Mouse (Mus musculus): ENCODE measurements around the gene Atf3.

DNA sequence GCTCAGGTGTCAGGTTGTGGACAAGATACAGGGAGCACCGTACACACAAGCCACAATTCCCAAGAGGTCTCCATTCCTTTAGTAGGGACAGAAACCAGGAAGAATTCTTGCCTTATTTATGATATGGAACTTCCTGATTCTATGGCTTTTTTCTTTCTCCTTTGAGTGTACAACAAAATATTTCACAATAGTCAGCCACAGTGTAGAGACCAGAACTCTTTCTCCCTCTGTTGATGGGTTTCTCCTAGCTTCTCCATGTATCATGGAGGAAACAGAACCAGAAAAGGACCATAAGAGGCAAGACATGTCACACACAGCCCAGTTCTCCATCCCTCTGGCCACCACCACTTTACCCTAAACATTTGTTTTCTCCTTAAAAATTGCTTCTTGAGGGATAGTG lies 23.7 kb upstream of the Atf3 start:
- no peak for TF ChIP-seq POLR2A (IDR thresholded peaks at IDR 0.05; ENCODE audit: borderline replicate concordance, low read depth, low read length)
- TF ChIP-seq CTCF (IDR thresholded peaks at IDR 0.05; ENCODE audit: low read depth, low read length) = no peak
